Mouse (Mus musculus) heart, postnatal 0 days (tissue): Measurements from ENCODE around the gene Mycn.

Experiments
- CTCF ChIP-seq: IDR thresholded peaks from 2 replicates; pipeline ENCODE4 v1.5.1; 2016; ENCODE audit warnings: antibody characterized with exemption, control low read depth, low read depth
- EP300 ChIP-seq: IDR thresholded peaks from 2 replicates; pipeline ENCODE4 v1.6.1; 2016; ENCODE audit warnings: antibody characterized with exemption, low read depth

DNA sequence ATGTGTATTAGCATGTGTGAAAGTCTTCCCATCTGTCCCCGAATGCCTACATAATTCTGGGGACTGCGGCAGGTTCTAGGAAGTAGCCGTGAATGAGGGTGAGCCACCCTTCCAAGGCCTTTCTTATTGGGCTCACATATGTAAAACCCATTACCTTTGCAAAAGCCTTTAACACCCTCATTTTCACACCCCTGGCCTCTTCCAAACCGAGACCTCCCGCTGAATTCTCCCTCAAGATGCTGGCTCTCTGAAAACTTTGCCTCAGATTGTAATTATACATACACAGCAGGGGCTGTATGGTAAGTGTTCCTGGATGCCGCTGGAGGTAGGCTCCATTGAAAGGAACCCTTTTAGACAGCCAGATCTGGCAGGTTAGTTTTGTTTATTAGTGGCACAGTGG lies 1.6 kb upstream of the Mycn start:
- no peak for TF ChIP-seq CTCF
- no peak for TF ChIP-seq EP300
